Mouse (Mus musculus) adrenal gland, adult 10 weeks (tissue): Measurements from ENCODE around the gene Gm10147. TPM values are rescaled to one million over a fixed set of nuclear protein-coding genes. Genes with fewer than 3 reads are reported as not detected.

Experiments
- polyA plus RNA-seq: library from polyadenylated mRNA; stranded (reverse); fragments of 350-450 nt; fragmentation: Illumina TruSeq; extraction: RNeasy Lipid Tissue Mini Kit (QIAGEN cat#74804); gene quantifications from one replicate; pipeline ENCODE4 v1.2.3, GENCODE M21; 2014; ENCODE audit warnings: low read depth, low replicate concordance

Gm10147 gene
- not detected for polyA plus RNA-seq

DNA sequence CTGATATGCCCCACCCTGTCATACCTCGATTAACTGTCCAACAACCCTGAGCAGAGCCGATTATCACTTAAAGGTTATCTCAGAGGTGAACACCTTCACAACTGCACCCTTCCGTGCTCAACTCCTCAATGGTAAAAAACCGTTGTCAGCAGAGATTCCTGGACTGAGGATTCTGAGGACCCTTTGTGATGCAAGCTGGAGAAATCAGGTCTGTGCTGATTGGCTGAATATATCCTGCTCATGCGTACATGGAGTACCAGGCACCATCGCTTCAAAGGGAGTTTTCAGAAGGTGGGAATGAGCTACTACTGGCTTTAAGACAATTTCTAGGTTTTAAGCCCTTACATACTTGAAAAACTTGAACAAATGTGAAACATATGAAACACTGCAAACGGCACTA, at the start of gene Gm10147:
Gene Gm10147 (minus strand): TSS at position 101 of the 400 bp plus-strand sequence.

